Mouse (Mus musculus) right cerebral cortex, adult 18-20 months (tissue): ENCODE measurements around the gene Fzr1.

Experiments used
- DNase-seq: peaks from one replicate; pipeline ENCODE4 v3.0.0; 2022; ENCODE audit warnings: mixed read lengths

Gene Fzr1

DNA sequence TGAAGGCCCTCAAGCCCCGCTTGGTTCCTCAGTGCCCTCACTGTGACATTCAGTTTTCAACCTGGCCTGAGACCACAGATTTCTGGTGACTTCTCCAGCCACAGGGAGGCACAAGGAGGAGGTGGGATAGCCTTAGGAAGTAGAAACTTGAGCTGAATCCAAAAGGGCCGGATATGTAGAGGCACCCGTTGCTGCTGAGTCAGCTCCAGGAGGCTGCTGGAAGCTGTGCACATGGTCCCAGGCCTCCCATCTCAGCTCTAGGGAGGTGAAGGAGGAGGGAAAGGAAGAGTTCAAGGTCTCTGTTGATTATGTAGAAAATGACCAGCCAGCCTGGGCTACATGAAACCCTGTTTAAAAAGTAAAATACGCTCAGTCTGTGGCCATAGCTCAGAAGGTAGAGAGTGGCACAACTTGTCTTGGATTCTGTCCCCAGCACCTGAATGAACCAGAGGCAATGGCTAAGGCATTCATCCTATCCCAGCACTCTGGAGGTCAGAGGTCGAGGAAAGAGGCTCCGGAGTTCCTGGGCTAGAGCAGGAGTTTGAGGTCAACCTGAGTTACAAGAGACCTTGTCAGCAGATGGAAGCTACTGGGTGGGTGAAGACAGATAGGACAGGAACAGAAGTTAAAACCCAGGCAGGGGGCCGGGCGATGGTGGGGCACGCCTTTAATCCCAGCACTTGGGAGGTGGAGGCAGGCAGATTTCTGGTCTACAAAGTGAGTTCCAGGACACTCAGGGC, 23.4 kb downstream of the Fzr1 start:
- DNase-seq: no peak

DNA sequence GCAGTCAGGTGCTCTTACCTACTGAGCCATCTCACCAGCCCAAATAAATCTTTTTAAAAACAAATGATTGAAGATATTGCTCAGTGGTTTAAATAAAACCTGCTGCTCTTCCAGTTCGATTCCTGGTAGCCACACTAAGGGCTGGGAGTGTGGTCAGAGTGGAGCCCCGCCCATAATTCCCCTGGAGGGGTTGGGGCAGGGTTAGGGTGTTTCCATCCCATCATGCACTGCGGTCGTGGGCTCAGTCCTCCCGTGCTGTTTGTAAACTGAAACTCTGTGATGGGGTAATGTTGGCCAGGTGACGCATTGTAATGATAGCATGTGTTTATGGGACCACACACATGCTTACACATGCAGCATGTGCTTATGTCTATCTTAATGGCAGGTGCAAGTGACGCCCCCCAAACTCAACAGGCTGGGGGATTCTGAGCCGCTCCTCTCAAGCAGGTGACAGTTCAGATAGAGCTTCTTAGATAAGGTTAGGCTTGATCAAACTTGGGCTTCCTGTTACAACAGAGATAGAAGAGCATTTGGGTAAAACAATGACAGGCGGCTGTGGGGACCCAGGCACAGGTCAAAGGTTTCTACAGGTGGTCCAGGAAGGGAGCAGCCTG, 26.5 kb downstream of the Fzr1 start:
- DNase-seq: no peak

DNA sequence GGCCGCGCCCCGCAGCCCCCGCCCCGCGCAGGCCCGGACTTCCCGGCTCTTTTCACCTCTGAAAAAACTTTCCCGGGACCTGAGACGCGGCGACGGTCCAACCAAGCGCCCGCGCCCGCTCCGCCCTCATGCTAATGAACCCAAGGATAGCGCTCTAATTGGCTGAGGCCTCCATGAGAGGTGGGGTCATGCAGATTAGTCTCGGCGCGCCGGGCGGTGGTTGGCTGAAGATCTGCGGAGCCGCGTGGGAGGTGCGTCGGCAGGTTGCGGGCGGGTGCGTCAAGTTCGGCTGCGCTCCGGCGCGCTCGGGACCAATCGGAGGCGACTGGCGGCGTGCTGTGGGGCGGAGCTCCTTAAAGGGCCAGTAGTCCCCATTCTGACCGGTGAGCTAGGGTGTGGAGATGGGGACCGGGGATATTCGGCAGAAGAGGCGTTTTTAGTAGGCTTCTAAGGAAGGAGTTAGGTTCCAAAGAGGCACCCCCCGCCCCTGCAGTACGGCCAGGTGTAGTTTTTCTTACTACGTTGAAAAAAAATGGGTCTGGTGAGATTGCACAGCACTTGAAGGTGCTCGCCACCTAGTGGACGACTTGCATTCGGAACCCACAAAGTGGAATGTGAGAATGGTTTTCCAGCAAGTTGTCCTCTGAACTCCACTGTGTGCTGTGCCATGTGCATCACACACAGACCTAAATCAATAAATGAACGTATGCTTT, 27.8 kb downstream of the Fzr1 start, which contains the start of gene Hmg20b:
Gene Hmg20b, minus strand, starts transcription at position 130 of the 713 bp plus-strand sequence.
- peak; percentile 100 for DNase-seq

DNA sequence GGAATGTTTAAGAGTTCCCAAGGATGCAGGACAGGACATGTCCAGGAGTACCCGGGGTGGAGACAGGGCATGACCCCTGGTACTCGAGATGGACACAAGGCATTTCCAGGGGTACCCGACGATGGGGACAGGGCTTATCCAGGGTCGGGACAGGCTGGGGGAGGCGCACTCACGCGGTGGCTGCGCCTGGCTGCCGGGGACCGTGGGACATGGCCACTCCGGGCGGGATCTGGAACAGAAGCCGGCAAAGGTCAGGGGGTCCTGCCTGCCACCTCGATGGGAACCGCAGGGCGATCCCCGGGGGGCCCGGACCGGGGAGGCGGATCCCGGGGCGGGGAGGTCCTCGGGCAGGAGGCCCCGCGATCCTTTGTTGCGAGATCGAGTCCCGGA, 28.4 kb downstream of the Fzr1 start:
- DNase-seq: no peak

DNA sequence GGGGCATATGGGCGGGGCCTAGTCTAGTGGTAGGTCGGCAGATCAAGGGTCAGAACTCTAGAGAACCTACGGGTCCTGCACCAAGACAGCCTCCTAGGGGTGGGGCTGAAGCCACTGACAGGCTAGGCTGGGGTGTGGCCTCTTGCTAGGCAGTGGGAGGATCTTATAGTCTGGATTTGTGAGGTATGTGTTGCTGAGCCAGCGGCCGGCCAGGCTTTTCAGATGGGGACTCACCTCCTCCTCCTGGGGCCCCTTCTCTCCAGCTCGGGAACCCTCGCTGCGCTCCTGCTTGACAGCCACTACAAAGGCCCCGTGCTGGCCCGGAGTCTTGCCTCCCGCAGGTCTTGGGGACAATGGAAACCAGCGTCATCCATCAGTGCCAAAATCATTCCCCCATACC, 29.2 kb downstream of the Fzr1 start:
- DNase-seq: no peak

DNA sequence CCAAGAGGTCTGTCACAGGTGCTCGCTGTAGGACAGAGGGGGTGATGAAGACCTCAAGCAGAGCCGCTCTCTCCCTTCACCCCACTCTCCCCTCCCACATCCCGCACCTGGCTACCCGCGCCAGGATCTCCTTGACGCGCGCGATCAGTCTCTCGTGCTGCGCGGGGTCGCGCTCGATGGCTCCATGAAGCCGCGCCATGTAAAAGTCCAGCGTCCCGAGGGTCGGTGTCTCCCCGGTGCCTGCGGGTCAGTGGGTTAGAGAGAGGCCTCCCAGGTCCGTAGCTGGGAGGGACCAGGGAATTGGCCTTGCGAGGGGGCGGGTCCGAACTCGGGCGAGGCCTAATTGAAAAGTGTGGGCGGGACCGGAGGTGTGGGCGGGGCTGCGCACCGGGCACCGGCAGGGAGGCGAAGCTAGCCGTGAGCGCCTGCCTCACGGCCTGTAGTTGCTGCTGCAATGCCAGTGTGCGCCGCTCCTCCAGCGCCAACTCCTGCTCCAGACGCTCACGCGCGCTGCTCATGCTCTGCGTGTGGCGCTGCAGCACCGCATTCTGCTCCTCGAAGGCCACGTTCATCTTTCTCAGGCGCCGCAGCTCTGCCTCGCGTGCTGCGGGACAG, 31.8 kb downstream of the Fzr1 start:
- peak; percentile 71 for DNase-seq

DNA sequence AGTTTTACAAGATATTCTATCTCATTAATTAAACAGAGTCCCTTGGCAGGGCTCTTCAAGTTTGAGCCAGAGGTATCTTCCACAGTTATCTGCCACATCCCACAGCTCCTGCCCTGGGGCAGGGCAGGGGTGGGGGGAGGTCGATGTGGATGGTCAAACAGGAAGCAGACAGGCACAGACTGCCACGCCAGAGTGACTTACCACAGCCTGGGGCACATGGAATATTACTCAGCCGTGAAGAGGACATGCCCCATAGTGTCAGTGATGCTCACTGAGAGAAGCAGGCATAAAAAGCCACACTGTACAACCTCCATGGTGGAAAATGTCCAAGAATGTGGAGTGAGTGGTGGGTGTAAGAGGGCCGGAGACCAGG, 33.2 kb downstream of the Fzr1 start:
- no peak for DNase-seq

DNA sequence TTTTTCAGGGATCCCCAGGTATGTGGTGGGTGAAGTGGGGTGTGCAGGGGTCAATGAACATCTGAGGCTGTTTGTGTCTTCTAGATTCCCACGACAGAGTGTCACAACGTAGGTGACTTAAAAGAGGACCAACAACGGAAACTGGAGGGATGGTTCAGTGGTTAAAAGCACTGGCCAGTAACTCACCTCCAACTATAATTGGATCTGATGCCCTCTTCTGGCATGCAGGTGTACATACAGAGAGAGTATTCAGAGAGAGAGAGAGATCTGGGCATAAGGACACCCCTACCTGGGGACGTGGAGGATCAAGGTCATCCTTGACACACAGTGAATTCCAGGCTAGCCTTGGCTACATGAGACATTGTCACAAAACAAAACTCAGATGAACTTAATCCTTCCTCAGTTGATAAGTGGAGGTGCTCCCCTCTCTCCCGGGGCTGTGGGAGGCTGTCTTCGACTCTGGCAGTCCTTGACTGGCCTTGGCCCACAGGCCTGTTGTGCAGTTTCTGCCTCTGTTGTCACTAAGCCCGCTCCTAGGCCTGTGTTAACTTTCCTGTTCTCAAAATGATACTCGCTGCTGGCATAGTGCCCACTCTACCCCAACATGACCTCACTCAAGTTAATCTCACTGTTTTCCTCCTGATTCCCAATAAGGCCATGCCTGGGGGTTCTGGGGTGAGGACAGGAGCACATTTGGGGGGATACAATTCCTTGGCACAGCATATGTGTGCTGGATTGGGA, 33.7 kb downstream of the Fzr1 start:
- DNase-seq: no peak

DNA sequence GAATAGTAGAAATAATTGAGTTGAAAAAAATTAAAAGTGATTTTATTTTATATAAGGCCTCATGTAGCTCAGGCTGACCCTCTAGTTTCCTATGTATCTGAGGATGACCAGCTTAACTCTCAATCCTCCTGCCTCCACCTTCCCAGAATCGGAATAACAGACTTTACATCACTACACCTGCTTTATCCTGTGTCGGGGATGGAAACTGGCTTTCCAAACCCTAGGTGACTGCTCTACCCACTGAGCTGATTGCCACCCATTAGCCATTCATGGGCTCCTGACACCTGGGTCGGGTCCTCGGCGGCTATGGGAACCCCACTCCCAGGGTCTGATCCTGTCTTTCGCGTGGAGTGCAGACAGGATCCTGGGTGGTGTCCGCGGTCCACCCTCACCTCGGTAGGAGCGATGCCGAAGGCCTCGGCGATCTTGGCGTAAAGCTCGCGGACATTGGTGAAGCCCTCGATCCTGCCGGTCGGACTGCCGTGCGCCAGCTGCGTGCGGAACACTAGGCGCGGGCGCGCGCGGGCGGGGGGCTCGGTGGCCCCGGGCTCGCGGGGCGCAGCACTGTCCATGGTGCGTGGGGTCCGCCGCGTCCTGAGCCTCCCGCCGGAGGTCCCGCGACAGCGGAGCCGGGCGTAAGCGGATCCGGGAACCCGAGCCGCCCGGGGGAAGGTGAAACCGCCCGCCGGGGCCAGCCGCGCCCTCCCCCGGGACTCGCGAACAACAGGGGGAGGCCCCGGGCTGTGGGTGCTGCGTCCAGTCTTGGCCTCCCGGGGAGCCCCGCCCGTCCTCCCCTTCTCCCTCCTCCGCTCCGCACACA, 35.4 kb downstream of the Fzr1 start, which contains the start of gene Gipc3:
Gene Gipc3, minus strand, starts transcription at position 581 of the 820 bp plus-strand sequence.
- no peak for DNase-seq

DNA sequence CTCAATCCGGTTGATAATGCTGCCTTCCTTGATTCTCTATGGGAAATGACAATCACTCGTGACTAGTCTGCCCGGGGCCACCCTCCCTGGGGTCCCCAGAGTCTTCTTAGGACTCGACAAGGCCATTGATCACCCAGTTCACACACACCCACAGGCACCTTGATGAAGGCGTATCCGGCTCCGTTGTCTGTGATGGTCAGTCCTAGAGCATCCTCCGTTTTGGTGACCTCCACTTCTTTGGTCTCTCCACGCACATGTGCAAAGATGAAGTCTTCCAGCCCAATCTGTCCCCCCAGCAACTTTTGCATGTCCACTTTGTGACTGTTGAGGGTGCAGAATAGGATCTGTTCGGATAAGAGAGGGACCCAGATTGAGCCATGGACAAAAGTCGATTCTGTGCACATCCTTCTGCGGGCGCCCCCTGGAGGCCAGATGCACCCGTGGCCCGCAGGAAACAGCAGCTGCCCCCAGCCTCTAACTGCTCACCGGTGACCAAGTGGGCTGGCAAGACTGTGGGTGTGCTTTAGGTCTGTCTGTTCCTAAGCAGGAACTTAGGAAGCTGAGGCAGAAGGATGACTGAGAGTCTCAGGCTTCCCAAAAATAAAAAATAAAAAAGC, 36.9 kb downstream of the Fzr1 start:
- no peak for DNase-seq

DNA sequence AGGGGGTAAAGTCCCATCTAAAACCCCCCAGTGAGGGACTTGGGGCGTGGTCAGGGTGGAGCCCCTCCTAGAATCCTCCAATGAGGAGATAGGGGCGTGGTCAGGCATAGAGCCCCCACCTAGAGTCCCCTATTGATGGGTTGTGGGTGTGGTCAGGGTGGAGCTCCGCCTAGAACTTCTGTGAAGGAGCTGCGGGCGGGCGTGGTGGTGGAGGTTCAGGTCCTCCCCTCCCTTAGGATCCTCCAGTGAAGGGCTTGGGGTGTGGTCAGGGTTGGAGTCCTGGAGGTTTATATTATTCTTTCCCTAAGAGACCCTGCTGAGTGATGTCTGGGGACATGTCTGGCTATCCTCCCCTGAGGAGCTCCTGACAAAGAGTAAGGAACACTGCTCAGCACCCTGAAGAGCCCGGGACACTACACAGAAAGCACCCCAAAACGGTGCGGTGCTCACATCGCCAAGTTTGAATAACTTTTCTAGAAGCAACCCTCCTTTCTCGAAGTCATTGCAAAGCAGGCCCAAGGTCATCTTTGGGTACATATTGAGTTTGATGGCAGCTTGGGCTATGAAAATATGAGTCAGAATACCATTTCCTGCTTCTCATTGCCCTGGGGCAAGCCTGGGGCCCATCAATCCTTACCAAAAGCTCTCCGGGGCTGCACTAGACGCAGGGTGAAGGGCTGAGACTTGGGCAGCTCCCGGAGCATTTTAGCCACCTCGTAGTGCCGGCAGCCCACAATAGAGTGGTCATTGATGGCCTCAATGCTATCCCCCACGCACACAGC, 37.6 kb downstream of the Fzr1 start:
- no peak for DNase-seq

DNA sequence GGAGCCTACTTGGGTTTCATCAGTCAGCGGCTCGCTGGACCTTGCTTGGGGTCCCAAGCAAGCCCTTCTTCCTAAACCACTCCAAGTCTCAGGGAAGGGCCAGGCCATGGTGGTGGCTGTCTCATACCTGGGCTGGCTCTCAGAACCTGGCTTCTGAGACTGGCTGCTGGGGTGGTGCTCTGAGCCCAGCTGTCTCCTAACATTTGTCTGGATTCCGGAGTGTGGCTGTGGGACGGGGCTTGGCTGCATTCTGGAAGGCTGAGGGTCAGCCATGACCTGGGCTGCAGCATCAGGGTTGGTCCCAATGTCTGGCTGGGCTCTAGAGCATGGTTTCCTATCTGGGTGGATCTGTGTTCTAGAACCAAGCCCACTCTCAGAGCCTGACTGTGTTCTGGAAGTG, 41.8 kb downstream of the Fzr1 start:
- no peak for DNase-seq

DNA sequence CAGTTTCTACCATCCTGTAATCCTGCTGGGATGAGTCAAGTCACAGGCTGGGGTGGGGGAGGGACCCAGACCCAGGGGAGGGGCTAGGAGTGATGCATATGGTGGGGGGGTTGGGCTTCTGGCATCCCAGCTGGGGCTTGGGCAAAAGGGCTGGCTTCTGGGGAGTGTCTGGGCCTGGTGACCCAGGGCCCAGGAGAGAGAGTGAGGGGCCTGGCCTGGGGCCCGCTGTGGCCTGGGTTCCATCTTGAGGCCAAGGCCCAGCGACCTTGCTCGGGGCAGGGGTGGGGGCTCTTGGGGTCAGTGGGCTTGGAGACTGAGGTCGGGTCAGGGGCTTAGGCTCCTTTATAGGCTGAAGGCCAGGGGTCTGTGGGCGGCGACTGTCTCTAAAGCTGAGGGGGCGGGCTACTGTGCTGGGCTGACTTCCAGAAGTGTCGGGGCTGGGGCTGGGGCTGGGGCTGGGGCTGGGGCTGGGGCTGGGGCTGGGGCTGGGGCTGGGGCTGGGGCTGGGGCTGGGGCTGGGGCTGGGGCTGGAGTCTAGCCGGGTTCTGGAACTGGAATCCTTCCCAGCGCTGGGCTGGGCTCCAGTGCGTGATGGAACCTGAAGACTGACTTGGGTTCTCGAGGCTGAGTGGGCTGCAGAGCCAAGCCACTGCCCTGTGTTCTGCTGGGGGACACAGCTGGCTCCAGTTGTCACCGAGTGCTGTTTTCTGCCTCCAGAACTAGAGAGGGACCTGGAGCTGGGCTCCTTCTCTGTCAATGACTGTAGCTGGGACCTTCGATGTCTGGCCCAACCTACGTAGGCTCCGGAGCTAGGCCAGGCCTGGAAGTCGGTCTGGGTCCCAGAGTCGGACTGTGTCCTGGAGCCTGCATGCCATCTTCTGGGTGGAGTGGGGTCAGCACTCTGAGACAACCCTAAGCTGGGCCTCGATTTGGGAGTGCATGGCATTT, 42.6 kb downstream of the Fzr1 start:
- DNase-seq: no peak

DNA sequence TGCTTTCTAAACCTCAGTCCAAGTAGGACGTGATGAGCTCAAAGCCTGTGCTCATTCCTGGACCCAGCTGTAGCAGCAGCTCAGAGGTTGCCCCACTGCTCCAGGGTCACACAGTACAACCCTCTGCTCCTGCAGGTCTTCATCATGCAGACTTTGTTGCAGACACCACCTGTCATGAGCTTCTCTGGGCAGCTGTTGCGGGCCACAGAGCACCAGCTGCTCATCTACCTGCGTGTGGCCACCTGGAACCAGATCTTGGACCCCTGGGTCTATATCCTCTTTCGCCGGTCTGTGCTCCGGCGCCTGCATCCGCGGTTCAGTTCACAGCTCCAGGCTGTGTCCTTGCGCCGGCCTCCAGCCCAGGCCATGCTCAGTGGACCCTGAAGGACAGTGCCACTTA, 44.0 kb downstream of the Fzr1 start:
- no peak for DNase-seq

DNA sequence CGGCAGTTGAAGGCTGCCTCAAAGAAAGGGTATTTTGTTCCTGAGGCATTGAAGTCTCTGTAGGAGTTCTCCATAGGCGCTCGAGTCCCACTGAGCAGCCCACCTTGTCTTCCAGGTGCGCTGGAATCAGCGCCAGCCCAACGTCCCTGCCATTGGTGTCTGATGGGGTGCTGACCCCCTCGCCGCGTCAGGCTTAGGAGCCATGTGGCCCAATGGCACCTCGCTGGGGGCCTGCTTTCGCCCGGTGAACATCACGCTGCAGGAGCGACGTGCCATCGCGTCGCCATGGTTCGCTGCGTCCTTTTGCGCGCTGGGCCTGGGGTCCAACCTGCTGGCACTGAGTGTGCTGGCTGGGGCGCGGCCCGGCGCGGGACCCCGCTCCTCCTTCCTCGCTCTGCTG, 46.0 kb downstream of the Fzr1 start:
- no peak for DNase-seq

DNA sequence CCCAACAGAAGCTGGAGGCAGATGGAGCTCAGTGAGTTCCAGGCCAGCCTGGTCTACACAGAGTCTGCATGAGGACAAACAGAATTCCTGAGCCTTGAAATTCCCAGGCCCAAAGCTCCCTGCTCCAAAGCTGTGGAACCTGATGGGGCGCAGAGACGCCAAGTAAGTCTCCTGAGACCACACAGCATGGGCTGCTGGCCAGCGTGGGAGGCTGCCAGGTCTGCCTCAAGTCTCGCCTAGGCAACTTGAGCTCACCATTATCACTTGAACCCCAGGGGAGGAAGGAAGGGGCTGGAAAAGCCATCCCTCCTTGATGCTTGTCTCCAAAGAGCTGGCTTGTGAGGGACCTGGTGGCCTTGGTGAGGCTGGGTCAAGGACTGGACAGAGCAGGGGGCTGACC, 48.3 kb downstream of the Fzr1 start:
- no peak for DNase-seq

DNA sequence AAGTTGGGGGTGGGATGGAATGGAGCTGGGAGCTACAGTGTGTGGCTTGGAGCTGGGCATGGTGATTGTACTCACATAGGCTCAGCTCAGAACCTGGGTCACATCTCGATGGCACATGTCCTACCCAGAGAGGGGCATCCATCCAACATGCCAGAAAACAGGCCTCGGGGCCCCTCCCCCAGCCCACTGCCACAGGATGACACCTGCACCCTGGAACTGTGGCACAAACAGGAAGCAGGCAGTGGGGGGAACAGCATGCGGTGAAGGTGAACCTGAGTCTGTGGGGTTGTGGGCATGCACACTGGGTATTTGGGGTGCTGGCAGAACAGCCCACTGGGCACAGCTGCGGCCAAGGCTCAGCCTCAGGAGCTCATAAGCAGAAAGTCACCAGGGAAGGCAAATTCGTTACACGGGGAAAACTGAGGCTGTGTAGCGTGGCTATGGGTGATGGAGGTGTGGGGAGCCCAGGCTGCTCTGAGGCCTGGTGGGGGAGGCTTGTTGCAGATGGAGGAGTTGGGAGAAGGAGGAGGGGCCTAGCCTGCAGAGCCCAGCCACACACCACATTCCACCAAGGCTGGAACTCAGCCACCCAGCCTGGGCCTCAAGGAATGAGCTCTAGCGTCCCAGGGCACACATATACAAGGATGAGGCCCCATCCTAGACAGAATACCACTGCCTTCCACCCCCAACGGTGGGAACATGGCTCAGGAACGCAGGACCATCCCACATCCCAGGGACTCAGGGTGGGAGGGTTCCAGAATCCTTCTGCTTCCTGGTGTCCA, 48.9 kb downstream of the Fzr1 start:
- DNase-seq: no peak

DNA sequence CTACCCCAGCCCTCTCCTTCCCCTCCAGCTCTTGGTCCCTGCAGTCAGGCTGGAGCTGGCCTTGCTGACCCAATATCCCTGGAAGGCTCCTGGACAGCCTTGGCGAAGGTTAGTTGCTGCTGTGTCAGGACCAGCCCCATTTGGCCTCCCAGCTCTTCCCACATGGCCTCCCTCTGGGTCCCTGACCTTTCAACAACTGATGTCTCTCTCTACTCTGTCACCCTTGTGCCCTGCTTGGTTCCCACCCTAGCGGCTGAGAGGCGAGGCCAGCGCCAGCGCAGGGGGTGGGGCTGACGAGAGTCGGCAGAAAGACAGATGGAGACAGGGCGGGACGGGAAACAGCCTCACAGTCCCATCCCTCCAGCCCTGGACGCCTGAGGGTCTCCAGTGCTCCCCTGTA, 49.9 kb downstream of the Fzr1 start, which contains the start of gene Tbxa2r:
Gene Tbxa2r, plus strand, starts transcription at position 346 of the 400 bp plus-strand sequence.
- DNase-seq: no peak

DNA sequence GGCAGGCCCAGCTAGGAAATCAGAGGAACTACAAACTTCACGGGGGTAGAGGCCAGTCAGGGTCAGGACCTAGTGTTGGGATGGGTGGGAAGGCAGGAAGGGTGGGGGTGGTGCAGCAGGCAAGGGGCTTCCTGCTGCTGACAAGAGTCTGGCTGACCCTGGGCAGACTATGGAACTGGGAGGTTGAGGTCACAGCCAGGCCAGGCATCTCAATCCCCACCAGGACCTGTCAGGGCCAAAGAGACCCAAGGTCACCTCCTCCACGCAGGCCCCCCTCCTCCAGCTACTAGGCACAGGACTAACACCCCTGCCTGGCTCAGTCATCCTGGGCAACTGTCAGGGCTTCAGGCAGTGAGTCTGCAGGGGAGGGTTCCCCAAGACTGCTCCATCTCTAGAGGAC, 50.4 kb downstream of the Fzr1 start:
- no peak for DNase-seq
